Mouse (Mus musculus) limb, embryonic 15.5 days (tissue): ENCODE results near the gene Pcdh19. TPM values are rescaled to one million over a fixed set of nuclear protein-coding genes. Genes with fewer than 3 reads are reported as not detected.
A peak's percentile ranks its signal among the peaks of the same experiment; 100 is the strongest.

ENCODE experiments used
- ATAC-seq: fragments of 200-750 bp; cut with Nextera tagmentation; 2 replicates; pipeline ENCODE4 v1.8.0; 2017; ENCODE audit warnings: low read depth, moderate TSS enrichment; ENCODE audit not compliant: insufficient number of reproducible peaks, low FRiP score, low TSS enrichment
- H3K27ac ChIP-seq: fragments of 300-500 bp; sonication (generic); 2 replicates; pipeline ENCODE4 v1.5.1; 2015; ENCODE audit warnings: moderate library complexity, mild to moderate bottlenecking, inconsistent platforms
- H3K27me3 ChIP-seq: fragments of 300-500 bp; sonication (generic); 2 replicates; pipeline ENCODE4 v1.6.1; 2015; ENCODE audit warnings: inconsistent platforms
- H3K36me3 ChIP-seq: fragments of 300-500 bp; sonication (generic); 2 replicates; pipeline ENCODE4 v1.6.1; 2015; ENCODE audit warnings: inconsistent platforms
- H3K4me1 ChIP-seq: fragments of 300-500 bp; sonication (generic); 2 replicates; pipeline ENCODE4 v1.6.1; 2015; ENCODE audit warnings: inconsistent platforms
- H3K4me2 ChIP-seq: fragments of 300-500 bp; sonication (generic); 2 replicates; pipeline ENCODE4 v1.6.1; 2015; ENCODE audit warnings: mild to moderate bottlenecking, inconsistent platforms
- H3K4me3 ChIP-seq: fragments of 300-500 bp; sonication (generic); 2 replicates; pipeline ENCODE4 v1.5.1; 2015; ENCODE audit warnings: mild to moderate bottlenecking, inconsistent platforms
- H3K9ac ChIP-seq: fragments of 300-500 bp; sonication (generic); 2 replicates; pipeline ENCODE4 v1.6.1; 2015; ENCODE audit warnings: inconsistent platforms
- H3K9me3 ChIP-seq: fragments of 300-500 bp; sonication (generic); 2 replicates; pipeline ENCODE4 v1.6.1; 2016; ENCODE audit warnings: inconsistent platforms
- WGBS: fragments of 180-500 bp; shearing (Covaris S2); methylation state at CpG from one replicate; pipeline ENCODE4 v1.1.7; 2015; 5-methylcytosine and 5-hydroxymethylcytosine counted together
- polyA plus RNA-seq: library from polyadenylated mRNA; unstranded; fragments of >200 nt; fragmentation: Nextera tagmentation; extraction: Ambion mirVana; gene quantifications from 2 replicates; pipeline ENCODE4 v1.2.1, GENCODE M21; 2015

Pcdh19 gene
- polyA plus RNA-seq, 1 experiment from 2014 or later: 4.8 TPM

DNA sequence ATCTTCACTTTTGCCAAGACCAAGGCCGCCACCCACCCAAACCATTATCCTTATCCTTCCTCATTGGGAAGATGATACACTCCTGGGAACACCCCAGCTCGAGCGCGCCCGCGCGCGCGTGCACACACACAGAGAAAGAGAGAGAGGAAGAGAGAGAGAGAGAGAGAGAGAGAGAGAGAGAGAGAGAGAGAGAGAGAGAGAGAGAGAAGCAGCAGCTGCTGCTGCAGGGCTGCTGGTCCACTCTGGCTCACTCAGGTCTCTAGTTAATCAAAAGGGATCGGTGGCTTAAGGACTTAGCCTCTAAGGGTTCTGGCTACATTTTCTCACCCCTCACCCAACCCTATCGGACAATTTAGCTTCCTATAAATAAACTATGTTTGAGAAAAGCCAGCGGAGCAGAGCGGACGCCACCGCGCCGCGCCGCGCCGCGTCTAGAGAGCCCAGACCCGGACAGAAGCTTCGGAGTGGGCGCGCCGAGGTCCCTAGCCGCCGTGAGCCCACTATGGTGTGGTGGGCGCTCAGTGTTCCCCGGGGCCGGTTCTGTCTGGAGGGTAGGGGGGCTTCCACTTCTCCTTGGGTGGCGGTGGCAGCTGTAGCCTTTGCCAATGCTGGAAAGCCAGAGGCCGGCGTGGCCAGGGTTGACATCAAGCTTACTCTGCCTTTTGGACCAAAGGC, 926 bp upstream of the Pcdh19 start:
- H3K9ac ChIP-seq: no peak overlapping the region
- H3K4me2 ChIP-seq: peak overlapping the region; percentile 79
- ATAC-seq: no peak
- no peak overlapping the region for H3K27ac ChIP-seq
- H3K4me3 ChIP-seq: peak overlapping the region; percentile 54
- 0 out of 2 replicates have a peak, but pooled peaks cover 3% of the 10 kb centered on the region for H3K4me1 ChIP-seq
- no peaks in the 10 kb centered on the region for H3K36me3 ChIP-seq
- whole genome bisulfite sequencing: 27% methylated on average over 35 of the region's 35 CpGs
- no peaks in the 10 kb centered on the region for H3K9me3 ChIP-seq
- peaks cover 56% of the 10 kb centered on the region for H3K27me3 ChIP-seq

DNA sequence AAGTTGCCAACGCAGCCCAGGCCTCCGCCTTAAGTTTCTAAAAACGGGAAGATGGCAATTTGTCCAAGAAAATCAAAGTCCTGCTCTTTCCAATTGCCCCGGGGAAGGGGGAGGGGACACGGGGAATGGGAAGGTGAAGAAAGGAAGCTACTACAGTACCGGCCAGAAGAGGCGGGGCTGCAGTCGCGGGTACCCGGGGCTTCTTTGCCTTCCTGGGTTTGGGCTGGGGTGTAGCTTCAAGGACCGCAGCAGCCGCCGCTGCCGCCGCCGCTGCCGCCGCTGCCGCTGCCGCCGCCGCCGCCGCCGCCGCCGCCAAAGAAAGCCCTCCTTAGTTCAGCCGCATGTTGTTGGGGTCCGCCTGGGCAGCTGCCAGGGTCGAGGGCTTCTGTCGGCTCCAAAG, 631 bp downstream of the Pcdh19 start:
- 20% methylated on average over 27 of the region's 31 CpGs for WGBS

DNA sequence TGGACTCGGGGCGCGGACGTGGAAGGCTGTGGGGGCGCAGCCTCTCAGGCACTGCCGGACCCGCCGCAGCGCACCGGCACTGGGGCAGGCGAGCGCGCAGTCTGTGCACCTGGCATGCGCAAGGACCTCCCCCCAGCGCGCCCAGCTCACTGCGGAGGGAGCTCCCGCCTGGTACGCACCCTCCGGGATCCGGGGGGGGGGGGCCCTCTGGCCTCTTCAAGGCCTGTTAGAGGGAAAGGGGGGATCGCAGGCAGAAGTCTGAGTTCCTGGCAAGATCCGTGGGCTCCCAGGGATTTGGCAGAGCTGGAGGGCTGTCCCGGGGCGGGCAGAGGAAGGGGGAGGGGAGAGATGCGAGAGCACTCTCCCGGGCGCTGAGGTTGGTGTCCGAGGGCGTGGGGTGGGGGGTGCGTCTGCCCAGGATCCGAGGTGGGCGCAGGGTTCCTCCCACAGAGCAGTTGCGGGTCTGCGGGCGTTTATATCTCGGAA, 1.1 kb downstream of the Pcdh19 start:
- WGBS: 22% methylated on average over 30 of the region's 37 CpGs
- peak overlapping the region; percentile 79 for H3K4me2 ChIP-seq
- no peak overlapping the region; the same call in 1 of the 2 replicates for H3K9ac ChIP-seq
- H3K4me3 ChIP-seq: peak overlapping the region; percentile 54
- no peak overlapping the region; the same call in 1 of the 2 replicates for H3K27ac ChIP-seq
- peaks cover 49% of the 10 kb centered on the region for H3K27me3 ChIP-seq
- no peaks in the 10 kb centered on the region for H3K9me3 ChIP-seq
- H3K36me3 ChIP-seq: no peaks in the 10 kb centered on the region
- no peak for ATAC-seq
- H3K4me1 ChIP-seq: 0 out of 2 replicates have a peak, but pooled peaks cover 3% of the 10 kb centered on the region

More for the DNA sequence above, 631 bp downstream of the Pcdh19 start:
- H3K27me3 ChIP-seq: peaks cover 48% of the 10 kb centered on the region
- H3K4me3 ChIP-seq: peak overlapping the region; percentile 54
- no peaks in the 10 kb centered on the region for H3K9me3 ChIP-seq
- no peak for ATAC-seq
- 0 out of 2 replicates have a peak, but pooled peaks cover 3% of the 10 kb centered on the region for H3K4me1 ChIP-seq
- H3K4me2 ChIP-seq: peak overlapping the region; percentile 79
- no peaks in the 10 kb centered on the region for H3K36me3 ChIP-seq
- 0 out of 2 replicates have a peak overlapping the region, but pooled peaks have one; percentile 28 for H3K9ac ChIP-seq
- peak overlapping the region; percentile 73 for H3K27ac ChIP-seq

DNA sequence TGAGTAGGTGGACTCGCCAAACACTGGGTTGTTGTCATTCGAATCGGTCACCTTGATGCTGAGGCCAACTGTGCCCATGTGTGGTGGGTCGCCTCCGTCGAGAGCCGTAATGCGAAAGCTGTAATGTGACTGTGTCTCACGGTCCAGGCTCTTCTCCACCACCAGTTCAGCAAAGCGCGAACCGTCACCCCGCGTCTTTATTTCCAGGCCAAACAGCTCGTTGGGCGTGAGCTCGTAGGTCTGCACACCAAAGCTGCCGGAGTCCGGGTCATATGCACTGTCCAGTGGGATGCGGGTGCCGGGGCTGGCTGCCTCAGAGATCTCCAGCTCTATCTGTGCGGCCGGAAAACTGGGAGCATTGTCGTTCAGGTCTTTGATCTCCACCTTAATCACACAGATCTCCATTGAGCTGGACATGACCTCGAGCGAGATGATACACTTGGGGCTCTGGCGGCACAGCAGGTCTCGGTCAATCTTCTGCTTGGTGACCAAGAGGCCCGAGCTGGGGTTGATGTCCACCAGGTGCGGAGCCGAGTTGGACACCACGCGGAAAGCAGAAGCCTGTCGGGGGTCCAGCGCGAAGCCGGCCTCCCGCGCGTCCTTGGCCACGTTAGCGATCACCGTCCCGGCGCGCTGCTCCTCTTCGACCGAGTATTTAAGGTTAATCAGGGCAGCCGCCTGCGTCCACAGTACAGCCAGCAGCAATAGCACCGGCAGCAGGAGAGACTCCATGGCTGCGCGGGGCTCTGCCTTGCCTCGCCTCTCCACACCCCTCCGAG, 2.1 kb downstream of the Pcdh19 start:
- WGBS: 29% methylated on average over 55 of the region's 55 CpGs
- no peaks in the 10 kb centered on the region for H3K9me3 ChIP-seq
- no peak for ATAC-seq
- H3K36me3 ChIP-seq: no peaks in the 10 kb centered on the region
- H3K4me2 ChIP-seq: peak overlapping the region; percentile 79
- H3K27me3 ChIP-seq: peaks cover 50% of the 10 kb centered on the region
- H3K4me3 ChIP-seq: peak overlapping the region; percentile 54
- 0 out of 2 replicates have a peak, but pooled peaks cover 3% of the 10 kb centered on the region for H3K4me1 ChIP-seq
- H3K9ac ChIP-seq: no peak overlapping the region; the same call in 1 of the 2 replicates
- H3K27ac ChIP-seq: no peak overlapping the region

DNA sequence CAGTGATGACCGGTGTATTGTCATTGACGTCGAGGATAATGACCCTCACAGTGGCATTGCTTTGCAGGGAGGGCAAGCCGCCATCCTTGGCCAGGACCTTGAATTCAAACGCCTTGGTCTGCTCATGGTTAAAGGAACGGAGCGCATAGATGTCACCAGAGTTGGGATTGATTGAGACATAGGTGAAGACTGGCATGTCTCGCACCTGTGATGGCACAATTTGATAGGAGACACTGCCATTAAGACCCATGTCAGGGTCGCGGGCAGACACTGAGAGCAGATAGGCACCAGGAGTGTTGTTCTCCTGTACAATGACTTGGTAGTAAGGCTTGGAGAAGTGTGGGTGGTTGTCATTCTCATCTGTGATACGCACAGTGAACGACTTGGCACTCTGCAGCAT, 3.2 kb downstream of the Pcdh19 start:
- WGBS: 50% methylated on average over 12 of the region's 12 CpGs
- no peak overlapping the region for H3K27ac ChIP-seq
- H3K4me3 ChIP-seq: peak overlapping the region; percentile 54
- H3K36me3 ChIP-seq: no peaks in the 10 kb centered on the region
- H3K9me3 ChIP-seq: no peaks in the 10 kb centered on the region
- ATAC-seq: no peak
- H3K27me3 ChIP-seq: peaks cover 40% of the 10 kb centered on the region
- peak overlapping the region; percentile 8; the same call in 1 of the 2 replicates for H3K4me2 ChIP-seq
- H3K4me1 ChIP-seq: 0 out of 2 replicates have a peak, but pooled peaks cover 3% of the 10 kb centered on the region
- H3K9ac ChIP-seq: no peak overlapping the region

DNA sequence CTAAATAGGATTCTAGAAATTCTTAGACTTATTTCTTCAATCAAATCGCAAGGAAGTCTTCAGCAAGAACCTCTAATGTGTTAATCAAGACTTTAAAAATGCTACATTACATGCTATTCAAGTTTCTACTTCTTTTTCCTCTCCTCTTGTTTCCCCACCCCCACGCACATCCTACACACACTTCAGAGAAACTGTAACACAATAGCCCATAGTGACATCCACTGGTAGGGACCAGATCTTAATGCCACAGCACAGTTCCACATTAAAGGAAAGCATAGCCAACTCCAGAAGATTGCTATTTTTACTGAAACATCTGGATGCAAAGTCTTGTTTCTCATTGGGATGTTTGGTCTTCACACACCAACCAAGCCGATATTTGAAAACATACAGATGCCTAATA, 4.8 kb downstream of the Pcdh19 start:
- Histone ChIP-seq H3K4me3 (no peak overlapping the region), H3K27ac (no peak overlapping the region), H3K9me3 (no peaks in the 10 kb centered on the region), H3K4me1 (0 out of 2 replicates have a peak, but pooled peaks cover 3% of the 10 kb centered on the region), H3K27me3 (peaks cover 32% of the 10 kb centered on the region), H3K4me2 (no peak overlapping the region), H3K36me3 (no peaks in the 10 kb centered on the region), H3K9ac (no peak overlapping the region)
- WGBS: 33% methylated on average over 3 of the region's 3 CpGs
- no peak for ATAC-seq

DNA sequence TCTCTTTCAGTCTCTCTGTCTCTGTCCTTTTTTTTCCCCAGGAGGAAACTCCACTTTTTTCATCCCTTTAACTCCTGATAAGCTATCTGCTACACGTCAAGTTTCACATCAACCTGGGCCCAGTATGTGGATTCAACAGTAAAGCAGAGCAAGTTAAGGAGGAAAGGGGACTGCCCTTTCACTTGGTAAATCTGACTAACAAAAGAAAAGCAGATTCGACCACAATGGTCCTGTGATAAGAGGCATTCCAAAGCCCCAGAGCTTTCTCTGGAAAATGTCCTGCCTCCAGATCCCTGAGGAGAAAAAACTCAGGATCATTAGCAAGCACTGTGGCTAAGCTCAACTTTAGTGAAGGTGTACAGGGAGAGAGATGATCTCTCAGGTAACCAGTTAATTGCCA, 13.7 kb downstream of the Pcdh19 start:
- H3K9me3 ChIP-seq: no peaks in the 10 kb centered on the region
- H3K4me1 ChIP-seq: no peaks in the 10 kb centered on the region
- no peak overlapping the region for H3K4me3 ChIP-seq
- no peak overlapping the region for H3K9ac ChIP-seq
- no peaks in the 10 kb centered on the region for H3K36me3 ChIP-seq
- H3K27ac ChIP-seq: no peak overlapping the region
- 34% methylated on average over 2 of the region's 2 CpGs for WGBS
- H3K4me2 ChIP-seq: no peak overlapping the region
- ATAC-seq: no peak
- no peaks in the 10 kb centered on the region for H3K27me3 ChIP-seq

DNA sequence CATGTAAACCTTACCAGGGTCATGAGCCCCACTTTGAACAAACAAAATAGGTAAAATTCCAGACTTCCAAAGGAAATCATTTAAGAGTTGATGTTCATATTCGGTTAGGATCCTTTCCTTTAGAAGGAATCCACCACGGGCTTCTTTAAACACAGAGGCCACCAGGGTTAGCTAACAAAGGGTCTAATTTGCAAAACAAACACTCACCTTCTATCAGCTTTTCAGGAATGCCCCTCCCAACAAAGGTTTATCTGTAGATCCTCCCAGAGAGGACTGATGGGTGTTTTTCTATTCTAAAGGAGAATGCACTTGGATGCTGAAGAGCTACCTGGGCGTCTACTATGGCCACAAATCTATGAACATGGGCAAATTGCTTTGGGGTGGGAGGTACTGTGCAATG, 15.0 kb downstream of the Pcdh19 start:
- ATAC-seq: no peak
- Histone ChIP-seq H3K36me3 (no peaks in the 10 kb centered on the region), H3K9ac (no peak overlapping the region), H3K4me3 (no peak overlapping the region), H3K27ac (no peak overlapping the region), H3K27me3 (no peaks in the 10 kb centered on the region), H3K9me3 (no peaks in the 10 kb centered on the region), H3K4me2 (no peak overlapping the region), H3K4me1 (no peaks in the 10 kb centered on the region)
- 40% methylated on average over 3 of the region's 3 CpGs for WGBS

DNA sequence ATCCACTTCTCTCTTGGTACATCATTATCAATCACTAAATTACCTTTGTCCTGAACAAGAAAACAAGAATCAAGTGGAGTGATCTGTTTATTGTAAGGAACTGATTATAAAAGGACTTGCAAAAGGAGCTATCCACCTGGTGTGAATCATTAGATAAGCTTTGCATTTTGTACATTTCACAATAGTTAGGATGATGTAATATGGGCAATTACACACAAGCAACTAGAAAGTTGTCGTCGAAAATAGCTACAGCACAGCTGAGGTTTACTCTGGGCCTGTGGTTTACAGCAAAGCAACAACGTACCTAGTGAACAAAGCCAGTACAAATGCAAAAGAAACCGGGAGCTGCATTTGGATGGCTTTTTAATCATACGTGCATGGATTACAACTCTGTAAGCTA, 28.7 kb downstream of the Pcdh19 start:
- Histone ChIP-seq H3K9me3 (no peaks in the 10 kb centered on the region), H3K36me3 (no peaks in the 10 kb centered on the region), H3K27ac (no peak overlapping the region), H3K9ac (no peak overlapping the region), H3K4me1 (no peaks in the 10 kb centered on the region), H3K4me3 (no peak overlapping the region), H3K27me3 (no peaks in the 10 kb centered on the region), H3K4me2 (no peak overlapping the region)
- 62% methylated on average over 5 of the region's 5 CpGs for WGBS
- no peak for ATAC-seq

DNA sequence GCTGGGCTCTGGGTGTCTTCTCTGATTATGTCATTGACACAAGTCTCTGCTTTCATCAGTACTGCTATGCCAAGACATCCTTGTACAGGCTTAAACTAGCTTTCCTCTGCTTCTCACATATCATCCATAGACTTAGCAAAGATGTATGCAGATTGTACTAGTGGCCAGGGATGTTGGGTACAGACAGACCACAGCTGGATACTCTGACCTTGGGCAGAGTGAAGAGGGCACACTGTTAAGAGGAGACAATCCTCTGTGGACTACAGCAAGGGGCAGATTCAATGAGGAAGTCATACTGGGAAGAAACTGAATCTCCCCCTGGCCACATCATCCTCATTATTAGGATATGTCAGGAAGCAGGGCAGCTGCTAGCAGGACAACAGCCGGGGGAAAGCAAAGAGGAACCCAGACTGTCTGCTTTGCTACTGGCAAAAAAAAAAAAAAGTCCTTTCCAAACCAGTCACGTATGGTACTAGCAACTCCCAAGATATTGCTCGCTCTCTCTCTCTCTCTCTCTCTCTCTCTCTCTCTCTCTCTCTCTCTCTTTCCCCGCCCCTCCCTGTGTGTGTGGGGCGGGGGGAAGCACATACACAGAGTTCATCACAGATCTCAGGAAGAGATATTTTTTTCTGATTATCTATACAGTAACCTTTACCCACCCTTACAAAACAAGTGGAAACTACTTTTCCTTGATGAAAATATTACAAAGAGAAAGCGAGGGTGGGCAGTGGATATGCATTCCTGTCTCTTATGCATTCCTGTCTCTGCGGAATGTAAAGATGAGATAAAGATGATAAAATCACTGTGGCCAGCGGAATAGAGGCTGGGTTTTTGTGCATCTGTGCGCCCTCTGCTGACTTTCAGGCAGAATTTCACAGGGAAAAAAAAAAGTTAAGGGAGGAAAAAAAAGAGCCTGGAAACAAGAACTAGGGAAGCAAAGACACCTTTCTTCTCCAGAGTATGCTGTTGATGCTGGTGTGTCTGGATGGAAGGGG, 31.2 kb downstream of the Pcdh19 start:
- no peak overlapping the region for H3K4me2 ChIP-seq
- H3K27me3 ChIP-seq: no peaks in the 10 kb centered on the region
- 22% methylated on average over 9 of the region's 9 CpGs for WGBS
- ATAC-seq: no peak
- H3K9me3 ChIP-seq: no peaks in the 10 kb centered on the region
- no peak overlapping the region for H3K9ac ChIP-seq
- no peak overlapping the region for H3K4me3 ChIP-seq
- no peaks in the 10 kb centered on the region for H3K36me3 ChIP-seq
- H3K27ac ChIP-seq: no peak overlapping the region
- H3K4me1 ChIP-seq: no peaks in the 10 kb centered on the region

DNA sequence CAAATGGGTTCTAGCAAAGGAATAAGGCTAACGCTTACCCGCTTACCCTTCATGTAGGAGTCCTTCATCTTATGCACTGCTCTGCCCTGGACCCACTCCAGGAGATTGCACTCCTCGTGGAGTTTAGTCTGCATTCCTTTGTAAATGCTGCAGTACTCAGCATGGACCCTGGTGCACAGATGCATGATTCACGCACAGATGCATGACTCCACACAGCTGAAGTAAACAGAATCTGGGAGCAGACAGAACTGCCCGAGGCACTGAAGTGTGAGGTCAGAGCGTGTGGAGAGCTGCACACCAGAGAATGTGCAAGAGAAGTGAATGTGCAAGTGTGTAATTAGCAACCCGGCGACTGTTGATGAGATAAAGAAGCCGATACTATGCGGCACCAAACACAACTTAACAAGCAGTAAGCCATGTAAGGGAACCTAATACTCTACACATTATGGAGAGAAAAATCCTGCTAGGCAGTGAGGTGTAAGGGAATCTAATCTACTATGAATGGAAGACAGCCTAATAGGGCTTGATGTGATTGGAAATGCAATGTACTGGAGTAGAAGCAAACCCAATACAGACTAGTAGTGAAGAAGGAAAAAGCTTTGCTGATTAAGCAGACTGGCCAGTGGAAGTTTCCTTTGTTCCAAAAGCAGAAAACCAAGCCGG, 32.8 kb downstream of the Pcdh19 start:
- Histone ChIP-seq H3K36me3 (no peaks in the 10 kb centered on the region), H3K9me3 (no peaks in the 10 kb centered on the region), H3K4me1 (no peaks in the 10 kb centered on the region), H3K4me3 (no peak overlapping the region), H3K9ac (no peak overlapping the region), H3K4me2 (no peak overlapping the region), H3K27me3 (no peaks in the 10 kb centered on the region), H3K27ac (no peak overlapping the region)
- no peak for ATAC-seq
- WGBS: 46% methylated on average over 11 of the region's 11 CpGs
